Mouse (Mus musculus): ENCODE results near the gene Llgl2.

Gene Llgl2

DNA sequence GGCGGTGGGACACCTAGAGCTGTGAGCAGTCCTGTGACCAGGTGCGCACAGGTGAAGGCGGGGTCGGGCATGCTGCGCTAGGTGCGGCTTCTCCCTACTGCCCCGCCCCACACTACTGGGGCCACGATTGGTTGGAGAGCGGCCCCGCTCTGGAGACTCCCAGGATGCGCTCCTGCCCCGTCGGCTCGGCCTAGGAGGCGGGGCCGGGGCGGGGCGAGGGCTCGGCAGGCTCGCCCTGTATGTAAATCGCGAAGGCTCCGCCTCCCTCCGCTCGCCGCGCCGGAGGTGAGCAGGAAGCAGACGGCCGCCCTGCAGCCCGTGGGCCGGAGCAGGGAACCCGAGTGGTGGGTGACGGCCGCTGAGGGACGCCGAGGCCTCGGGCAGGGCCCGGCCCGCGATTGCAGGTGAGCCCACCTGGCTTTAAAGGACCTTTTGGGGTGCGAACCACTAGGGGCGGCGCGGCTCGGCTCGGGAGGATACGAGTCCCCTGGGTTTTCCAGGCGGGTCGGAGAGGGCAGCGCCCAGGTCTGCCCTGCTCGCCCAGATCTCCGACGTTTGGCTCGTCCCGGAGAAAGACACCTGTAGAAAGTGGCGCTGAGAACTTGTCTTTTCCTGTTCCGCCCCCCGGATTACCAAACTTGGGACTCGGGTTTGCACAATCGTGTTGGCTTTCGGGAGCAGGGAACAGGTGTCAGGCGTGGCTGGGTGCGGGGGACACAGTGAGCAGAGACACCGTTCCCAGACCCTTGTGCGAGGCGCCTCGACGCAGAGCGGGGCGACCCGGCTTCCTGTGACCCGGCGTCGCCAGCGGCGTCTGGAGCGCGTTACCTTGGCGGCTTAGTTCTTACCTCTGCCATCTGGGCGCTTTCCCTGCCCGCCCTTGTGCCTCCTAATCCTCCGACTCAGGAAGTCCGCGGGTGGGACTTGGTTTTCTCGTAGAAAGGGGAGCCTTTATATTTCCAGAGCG lies at the start of gene Llgl2:
TSS of gene Llgl2 (plus strand) at position 276 of the 967 bp plus-strand sequence.
- in situ Hi-C loops (cut with MboI; ENCODE audit: low sequenced_read_pairs) = no loop called here

DNA sequence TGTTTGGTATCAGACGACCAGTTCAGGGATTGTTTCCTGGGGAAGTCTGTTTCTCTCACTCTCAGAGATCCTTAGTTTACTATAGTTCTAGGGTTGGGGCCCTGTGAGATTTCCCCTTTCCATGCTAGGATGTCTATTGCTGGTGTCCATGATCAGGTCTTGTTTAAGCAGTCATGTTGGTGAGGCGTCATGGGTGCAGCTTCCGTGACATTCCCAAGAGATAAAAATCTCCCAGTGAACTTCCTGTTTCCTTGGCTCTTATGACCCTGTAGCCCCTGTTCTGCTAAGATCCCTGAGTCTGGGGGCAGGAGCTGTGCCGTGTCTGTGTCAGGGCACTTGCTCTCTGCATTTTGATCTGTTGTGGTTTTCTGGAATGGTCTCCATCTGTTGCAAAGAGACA lies 49.2 kb upstream of the Llgl2 start:
- in situ Hi-C loops (cut with MboI; ENCODE audit: low sequenced_read_pairs) = no loop called here

- in situ Hi-C loops (cut with MboI; ENCODE audit: low sequenced_read_pairs) = no loop called here
Observed at GRCm38 (mm10) chr11:115775821-115776665, 47.8 kb upstream of the Llgl2 start.

GRCm38 (mm10) chr11:115776954-115777353 lies 46.9 kb upstream of the Llgl2 start:
- in situ Hi-C loops (cut with MboI; ENCODE audit: low sequenced_read_pairs) = no loop called here

DNA sequence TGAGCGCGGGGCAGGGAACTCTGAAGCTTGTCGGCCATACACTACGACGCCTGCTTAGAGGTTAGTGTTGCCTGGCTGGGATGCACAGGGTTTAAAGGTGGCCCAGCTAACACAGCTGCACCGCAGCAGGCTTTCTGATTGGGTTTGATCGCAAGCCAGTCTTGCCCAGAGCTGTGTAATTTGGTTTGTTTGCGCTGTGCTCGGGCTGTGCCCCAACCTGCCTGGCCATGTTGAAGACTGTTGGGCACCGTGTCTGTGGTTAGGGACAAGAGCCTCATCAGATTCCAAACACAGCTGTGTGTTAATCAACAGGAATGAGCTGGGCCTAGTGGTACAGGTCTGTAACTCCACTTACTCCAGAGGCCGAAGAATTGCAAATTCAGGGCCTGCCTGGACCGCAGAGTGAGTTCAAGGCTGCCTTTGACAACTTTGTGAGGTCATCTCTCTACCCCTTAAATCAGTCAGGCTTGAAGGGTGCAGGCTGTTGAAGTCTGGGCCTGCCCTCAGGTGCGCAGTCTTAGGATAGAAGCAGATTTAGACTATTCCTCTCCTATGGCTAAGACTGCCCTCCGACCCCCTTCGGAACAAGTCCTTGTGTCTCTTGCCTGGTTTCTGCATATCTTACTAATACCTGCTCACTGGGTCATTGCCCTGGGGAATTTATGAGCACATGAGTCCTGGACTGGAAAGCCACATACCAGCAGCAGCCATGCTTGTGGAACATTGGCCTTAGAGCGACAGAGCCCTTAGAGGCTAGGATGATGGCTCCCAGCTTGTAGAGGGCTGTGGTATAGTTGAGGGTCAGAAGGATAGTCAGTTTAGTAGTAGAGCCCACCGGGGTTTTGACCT lies 46.1 kb upstream of the Llgl2 start:
- in situ Hi-C loops (cut with MboI; ENCODE audit: low sequenced_read_pairs) = no loop called here

DNA sequence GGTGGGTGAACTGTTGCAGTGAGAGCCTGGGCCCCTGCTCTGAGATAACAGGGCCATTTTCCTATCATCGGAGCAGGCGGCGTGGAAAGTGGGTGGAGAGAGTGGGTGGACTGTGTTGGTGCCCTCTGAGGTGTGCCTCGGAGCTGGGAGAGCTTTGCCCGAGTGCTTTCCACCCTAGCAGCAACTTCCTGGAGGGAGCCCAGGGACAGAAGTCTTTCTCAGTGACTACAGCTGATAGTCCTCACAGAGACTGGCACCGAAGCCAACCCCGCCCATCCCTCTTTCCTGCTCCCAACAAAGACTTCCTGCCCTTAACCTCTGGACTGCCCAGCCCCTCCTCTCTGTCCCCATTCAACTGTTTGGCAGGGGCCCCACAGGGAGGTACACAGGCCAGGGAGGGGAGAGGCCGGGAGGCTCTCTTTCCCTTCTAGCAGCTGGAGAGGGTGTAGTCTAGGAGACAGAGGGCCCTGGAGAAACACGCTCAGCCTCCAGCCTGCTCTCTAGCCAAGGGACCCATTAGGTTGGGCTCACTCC lies 44.7 kb upstream of the Llgl2 start:
- in situ Hi-C loops (cut with MboI; ENCODE audit: low sequenced_read_pairs) = no loop called here

- in situ Hi-C loops (cut with MboI; ENCODE audit: low sequenced_read_pairs) = no loop called here
Observed at GRCm38 (mm10) chr11:115780141-115781070, 43.4 kb upstream of the Llgl2 start.

- in situ Hi-C loops (cut with MboI; ENCODE audit: low sequenced_read_pairs) = no loop called here
Observed at GRCm38 (mm10) chr11:115786473-115786872, 37.4 kb upstream of the Llgl2 start.

DNA sequence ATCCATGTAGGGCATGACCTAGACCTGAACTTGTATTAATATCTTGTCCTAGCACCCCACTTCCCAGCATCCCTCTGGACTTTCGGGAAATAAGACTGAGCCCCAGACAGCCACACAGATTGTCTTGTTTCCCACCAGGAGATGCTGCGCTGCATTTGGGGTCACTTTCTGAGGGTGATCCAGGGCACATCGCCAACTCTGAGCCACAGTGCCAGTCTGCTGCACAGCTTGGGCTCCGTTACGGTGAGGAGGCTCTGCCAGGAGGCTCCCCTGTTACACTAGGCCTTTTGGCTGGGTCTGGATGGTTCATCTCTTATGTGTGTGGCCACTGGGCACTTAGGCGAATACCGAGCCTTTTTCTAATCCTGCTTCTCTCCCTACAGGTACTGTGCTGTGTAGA lies 34.1 kb upstream of the Llgl2 start:
- in situ Hi-C loops (cut with MboI; ENCODE audit: low sequenced_read_pairs) = no loop called here

DNA sequence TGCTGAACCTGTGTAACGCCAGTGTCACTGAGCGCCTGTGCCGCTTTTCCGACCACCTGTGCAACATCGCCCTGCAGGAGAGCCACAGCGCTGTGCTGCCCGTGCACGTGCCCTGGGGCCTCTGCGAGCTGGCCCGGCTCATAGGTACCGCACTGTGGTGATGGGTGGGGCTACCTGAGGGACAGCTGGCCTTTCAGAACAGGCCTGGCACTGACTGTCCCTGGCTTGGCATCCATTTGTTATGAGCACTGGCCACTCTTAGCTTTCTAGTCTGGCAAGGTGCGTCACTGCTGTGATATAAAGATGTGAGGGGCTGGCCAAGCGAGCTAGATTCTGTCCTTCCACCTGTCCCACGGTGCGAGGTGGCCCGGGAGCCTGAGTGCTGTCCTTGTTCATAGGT lies 31.9 kb upstream of the Llgl2 start:
- in situ Hi-C loops (cut with MboI; ENCODE audit: low sequenced_read_pairs) = no loop called here

DNA sequence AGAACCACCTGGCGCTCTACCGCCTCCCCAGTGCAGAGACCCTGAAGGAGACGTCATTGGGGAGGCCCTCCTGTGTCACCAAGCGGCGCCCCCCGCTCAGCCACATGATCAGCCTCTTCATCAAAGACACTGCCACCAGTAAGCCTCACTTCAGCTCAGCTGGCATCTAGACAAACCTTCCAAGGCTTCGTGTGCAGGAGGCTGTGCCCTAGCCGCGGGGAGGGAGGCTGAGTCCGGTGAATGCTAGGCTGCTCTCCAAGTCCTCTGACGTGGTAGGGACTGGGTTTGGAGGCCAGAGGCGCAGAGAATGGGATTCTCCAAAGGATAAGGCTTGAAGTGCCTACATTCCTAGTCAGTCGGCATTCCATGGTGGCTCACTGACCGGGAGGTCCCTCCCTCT lies 31.5 kb upstream of the Llgl2 start:
- in situ Hi-C loops (cut with MboI; ENCODE audit: low sequenced_read_pairs) = no loop called here

- in situ Hi-C loops (cut with MboI; ENCODE audit: low sequenced_read_pairs) = no loop called here
Observed at GRCm38 (mm10) chr11:115796898-115797297, 27.0 kb upstream of the Llgl2 start.

DNA sequence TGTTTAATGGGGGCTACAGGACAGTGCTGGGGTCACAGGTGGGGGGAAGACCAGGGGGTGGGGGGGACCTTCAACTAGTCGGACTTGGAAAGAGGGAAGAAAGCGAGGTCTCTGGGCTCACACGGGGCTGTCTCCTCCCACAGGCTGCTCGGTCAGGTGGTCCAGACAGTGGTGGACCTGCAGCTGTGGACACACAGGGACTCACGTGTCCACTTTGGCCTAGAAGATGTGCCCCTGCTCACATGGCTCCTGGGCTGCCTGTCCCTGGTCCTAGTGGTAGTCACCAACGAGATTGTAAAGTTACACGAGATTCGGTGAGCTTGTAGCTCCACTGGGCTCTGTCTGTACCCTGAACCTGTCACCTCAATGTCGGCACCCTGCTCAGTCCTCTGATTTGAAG lies 26.2 kb upstream of the Llgl2 start:
- in situ Hi-C loops (cut with MboI; ENCODE audit: low sequenced_read_pairs) = no loop called here

GRCm38 (mm10) chr11:115800981-115801380 lies 22.9 kb upstream of the Llgl2 start:
- in situ Hi-C loops (cut with MboI; ENCODE audit: low sequenced_read_pairs) = no loop called here

- in situ Hi-C loops (cut with MboI; ENCODE audit: low sequenced_read_pairs) = no loop called here
Observed at GRCm38 (mm10) chr11:115803072-115803709, 20.7 kb upstream of the Llgl2 start.

DNA sequence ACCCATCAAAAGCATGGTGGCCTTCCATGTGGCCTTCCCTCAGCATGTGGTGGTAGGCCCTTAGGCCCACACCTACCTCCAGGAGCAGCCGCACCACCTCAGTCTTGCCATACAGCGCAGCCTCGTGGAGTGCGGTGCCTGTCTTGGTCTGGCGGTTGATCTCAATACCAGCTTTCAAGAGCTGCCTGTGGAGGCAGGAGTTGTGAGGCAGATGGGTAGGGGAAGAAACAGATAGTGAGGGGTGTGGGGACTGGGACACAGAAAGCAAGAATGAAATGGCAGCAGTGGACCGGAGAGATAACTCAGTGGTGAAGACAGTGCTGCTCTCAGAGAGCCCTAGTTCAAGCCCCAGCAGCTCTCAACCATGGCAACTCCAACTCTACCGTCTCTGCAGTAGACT lies 18.8 kb upstream of the Llgl2 start:
- in situ Hi-C loops (cut with MboI; ENCODE audit: low sequenced_read_pairs) = no loop called here

GRCm38 (mm10) chr11:115806154-115806553 lies 17.7 kb upstream of the Llgl2 start:
- in situ Hi-C loops (cut with MboI; ENCODE audit: low sequenced_read_pairs) = no loop called here

- in situ Hi-C loops (cut with MboI; ENCODE audit: low sequenced_read_pairs) = no loop called here
Observed at GRCm38 (mm10) chr11:115807306-115807705, 16.5 kb upstream of the Llgl2 start.

- in situ Hi-C loops (cut with MboI; ENCODE audit: low sequenced_read_pairs) = no loop called here
Observed at GRCm38 (mm10) chr11:115807971-115808370, 15.9 kb upstream of the Llgl2 start.

Measured in CH12F3 (cell line).